Mouse (Mus musculus) bone marrow macrophage, adult 2 months (primary cell): ENCODE measurements around the gene Gcnt3. TPM values are rescaled to one million over a fixed set of nuclear protein-coding genes. Genes with fewer than 3 reads are reported as not detected.

Experiments used
- H3K27ac ChIP-seq: 2 replicates; pipeline ENCODE4 v1.5.1; 2012; ENCODE audit warnings: low read depth, low read length; ENCODE audit not compliant: insufficient read depth
- H3K4me1 ChIP-seq: 2 replicates; pipeline ENCODE4 v1.6.1; 2012; ENCODE audit warnings: low read length; ENCODE audit not compliant: control insufficient read depth, insufficient read depth
- H3K4me3 ChIP-seq: 2 replicates; pipeline ENCODE4 v1.5.1; 2012; ENCODE audit warnings: mild to moderate bottlenecking, low read length, moderate library complexity; ENCODE audit not compliant: insufficient read depth
- CTCF ChIP-seq: IDR thresholded peaks from 2 replicates; pipeline ENCODE4 v1.5.1; 2012; ENCODE audit warnings: low read depth, mild to moderate bottlenecking, low read length, moderate library complexity
- POLR2A ChIP-seq: IDR thresholded peaks from 2 replicates; pipeline ENCODE4 v1.6.1; 2012; ENCODE audit warnings: mild to moderate bottlenecking, low read depth, low read length, borderline replicate concordance
- polyA plus RNA-seq: library from polyadenylated mRNA; stranded (reverse); fragments of >200 nt; gene quantifications from 2 replicates; pipeline ENCODE4 v1.2.4, GENCODE M21; 2012; ENCODE audit not compliant: missing spikeins, insufficient read depth, insufficient read length

The Gcnt3 gene
- polyA plus RNA-seq, 1 experiment, result not detected

DNA sequence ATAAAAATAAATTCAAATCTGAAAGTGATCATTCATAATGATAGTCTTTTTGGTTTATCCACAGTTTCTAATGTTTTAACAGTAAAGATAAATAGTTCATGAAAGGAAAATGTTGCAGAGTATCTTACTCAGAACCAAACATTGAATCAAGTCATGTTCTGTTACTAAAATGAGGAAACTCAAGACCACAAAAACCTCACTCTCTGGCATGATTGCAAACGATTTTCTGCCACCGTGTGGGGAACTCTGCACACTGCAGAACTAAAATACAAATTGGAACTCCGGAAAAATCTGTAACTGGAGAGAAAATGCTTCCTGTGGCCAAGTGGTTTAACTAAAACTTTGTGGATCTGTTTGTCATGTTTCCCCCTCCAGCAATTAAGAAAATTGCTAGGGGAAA is 50.3 kb downstream of the Gcnt3 start:
- TF ChIP-seq CTCF, result no peak
- TF ChIP-seq POLR2A, result no peak
- Histone ChIP-seq H3K4me3 (no peak overlapping the region), H3K4me1 (peaks cover 19% of the 10 kb centered on the region), H3K27ac (no peak overlapping the region)

DNA sequence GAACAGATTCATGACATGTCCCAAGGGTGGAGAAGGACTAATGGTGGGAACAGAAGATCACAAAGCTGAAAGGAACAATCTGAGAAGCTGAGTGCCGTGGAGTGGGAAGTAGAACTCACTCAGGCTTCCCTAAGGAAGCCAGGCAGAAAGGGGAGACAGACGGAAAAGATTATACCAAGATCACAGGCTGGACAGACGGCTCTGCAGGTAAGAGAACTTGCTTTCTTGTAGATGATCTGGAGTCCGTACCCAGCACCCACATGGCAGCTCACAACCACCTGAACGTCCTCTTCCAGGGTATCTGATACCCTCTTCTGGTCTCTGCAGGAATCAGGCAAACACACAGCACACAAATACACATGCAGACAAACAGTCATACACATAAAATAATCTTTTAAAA is 51.3 kb downstream of the Gcnt3 start:
- H3K27ac ChIP-seq, result no peak overlapping the region
- no peak for TF ChIP-seq CTCF
- no peak for TF ChIP-seq POLR2A
- H3K4me3 ChIP-seq, result no peak overlapping the region
- peaks cover 10% of the 10 kb centered on the region for H3K4me1 ChIP-seq

DNA sequence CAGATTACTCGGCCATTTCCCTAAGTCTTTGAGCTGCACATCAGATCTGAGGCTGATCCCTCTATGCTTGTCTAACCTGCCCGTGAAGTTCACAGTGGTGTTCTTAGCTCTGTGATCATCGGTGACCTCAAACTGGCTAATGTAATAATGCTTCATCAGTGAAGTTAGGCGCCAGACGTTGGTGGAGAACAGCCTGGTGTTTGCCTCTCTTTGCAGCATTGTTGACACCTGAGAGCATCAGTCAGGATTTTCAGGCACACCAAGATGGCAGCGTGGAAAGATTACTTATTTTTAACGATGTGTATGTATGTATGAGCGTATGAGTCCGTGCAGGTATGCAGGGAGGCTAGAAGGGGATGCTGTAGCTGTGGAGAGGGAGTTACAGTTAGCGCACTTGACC is 51.8 kb downstream of the Gcnt3 start:
- Histone ChIP-seq H3K27ac (no peak overlapping the region), H3K4me1 (peaks cover 6% of the 10 kb centered on the region), H3K4me3 (no peak overlapping the region)
- TF ChIP-seq CTCF (no peak), POLR2A (no peak)

DNA sequence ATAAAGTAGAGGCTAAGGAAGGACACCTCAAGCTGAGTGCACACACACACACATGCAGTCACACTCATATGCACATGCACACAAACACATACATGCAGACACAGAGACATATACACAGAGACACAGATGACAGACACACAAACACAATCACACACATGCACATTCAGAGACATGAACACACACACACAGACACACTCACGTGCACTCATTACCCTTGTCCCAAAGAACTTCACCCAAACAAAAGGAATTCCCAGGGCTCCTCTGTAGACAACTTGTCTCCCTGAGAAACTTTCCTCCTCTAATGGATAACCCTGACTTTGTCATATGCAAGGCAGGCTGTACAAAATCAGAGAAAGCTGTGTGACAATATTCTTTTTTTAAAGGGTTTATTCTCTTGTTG is 52.4 kb downstream of the Gcnt3 start:
- TF ChIP-seq POLR2A (no peak), CTCF (no peak)
- no peak overlapping the region for H3K27ac ChIP-seq
- H3K4me1 ChIP-seq, result peaks cover 2% of the 10 kb centered on the region; the same call in 1 of the 2 replicates
- H3K4me3 ChIP-seq, result no peak overlapping the region

Other genes starting within 250 kb of the Gcnt3 start
- 194 and 196 TPM in 2 replicates for gene Bnip2, start 48.6 kb downstream of the Gcnt3 start, polyA plus RNA-seq
- gene Gtf2a2, start 25.5 kb downstream of the Gcnt3 start, polyA plus RNA-seq, result 93.9 and 104 TPM in 2 replicates
- 0.21 TPM in 1 of 2 replicates, not detected in the other for gene Fam81a, start 104.5 kb upstream of the Gcnt3 start, polyA plus RNA-seq
- gene Myo1e, start 169.3 kb upstream of the Gcnt3 start, polyA plus RNA-seq, result 78.8 and 86.6 TPM in 2 replicates